ENCODE assay signal across 8 mouse cellular contexts in the genomic region with DNA sequence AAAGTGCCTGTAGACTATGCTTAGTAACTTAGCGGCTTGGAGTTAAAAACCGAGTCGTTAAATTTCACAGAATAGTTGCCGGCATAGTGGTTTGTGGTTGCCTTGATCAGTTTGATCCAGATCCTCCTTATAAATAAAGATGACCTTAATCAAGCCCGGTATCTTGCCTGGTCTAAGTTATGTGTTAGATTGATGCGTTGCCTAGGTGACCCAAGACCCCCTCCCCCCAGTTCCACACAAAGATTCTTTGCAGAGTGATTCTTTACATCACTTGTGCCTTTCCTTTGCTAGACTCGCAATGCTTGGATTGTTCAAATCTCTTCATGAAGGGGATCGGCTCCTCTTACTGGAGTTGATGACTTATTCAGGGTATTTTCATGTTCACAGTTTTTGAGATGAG. TPM values are rescaled to one million over a fixed set of nuclear protein-coding genes. Genes with fewer than 3 reads are reported as not detected.
DNase-seq lines count a peak whose midpoint lies in the region; ATAC-seq and TF ChIP-seq lines count a peak whose summit lies in the region.

No protein-coding gene starts in this region.

- DNase-seq in cerebellum, adult 2 months, result no peak
- DNase-seq in cerebellum, postnatal 36 days, result no peak
- DNase-seq in testis, postnatal 10 days (ENCODE audit: low spot score), result no peak
- DNase-seq in gastrocnemius, postnatal 4 days (ENCODE audit: low spot score in 2 of 2), result no peak

- no peaks in the 10 kb centered on the region for H3K27me3 ChIP-seq in cerebellum, adult 2 months (ENCODE audit: control insufficient read depth, insufficient read depth, low read length)
- no peaks in the 10 kb centered on the region for H3K27me3 ChIP-seq in testis, adult 2 months (ENCODE audit: control insufficient read depth, insufficient read depth, low read length)
- H3K27me3 ChIP-seq in hindbrain, embryonic 12.5 days, result no peaks in the 10 kb centered on the region
- no peaks in the 10 kb centered on the region for H3K27me3 ChIP-seq in midbrain, embryonic 13.5 days

- H3K27ac ChIP-seq in cerebellum, adult 2 months (ENCODE audit: insufficient read depth, low read length), result no peak overlapping the region
- no peak overlapping the region for H3K27ac ChIP-seq in testis, adult 2 months (ENCODE audit: control insufficient read depth, insufficient read depth, low read depth, low read length)
- H3K27ac ChIP-seq in hindbrain, embryonic 12.5 days, result peak overlapping the region; percentile 98; the same call in 1 of the 2 replicates
- H3K27ac ChIP-seq in midbrain, embryonic 13.5 days, result peak overlapping the region; percentile 99

- no peaks in the 10 kb centered on the region for H3K36me3 ChIP-seq in testis, adult 2 months (ENCODE audit: control insufficient read depth, insufficient read depth, low read length)
- H3K36me3 ChIP-seq in hindbrain, embryonic 12.5 days, result no peaks in the 10 kb centered on the region; the same call in 1 of the 2 replicates
- peaks cover 8% of the 10 kb centered on the region; the same call in 1 of the 2 replicates for H3K36me3 ChIP-seq in midbrain, embryonic 13.5 days

- H3K9ac ChIP-seq in hindbrain, embryonic 12.5 days, result peak overlapping the region; percentile 94
- H3K9ac ChIP-seq in midbrain, embryonic 13.5 days (replicated peaks), result peak overlapping the region; percentile 95

- peaks cover 2% of the 10 kb centered on the region for H3K4me1 ChIP-seq in cerebellum, adult 2 months (ENCODE audit: control insufficient read depth, insufficient read depth, low read length)
- peaks cover 2% of the 10 kb centered on the region for H3K4me1 ChIP-seq in testis, adult 2 months (ENCODE audit: control insufficient read depth, insufficient read depth, low read length)
- peaks cover 12% of the 10 kb centered on the region for H3K4me1 ChIP-seq in hindbrain, embryonic 12.5 days
- peaks cover 32% of the 10 kb centered on the region for H3K4me1 ChIP-seq in midbrain, embryonic 13.5 days (replicated peaks)

- no peak for TF ChIP-seq POLR2A in cerebellum, adult 2 months (IDR thresholded peaks at IDR 0.05; ENCODE audit: borderline replicate concordance, insufficient read depth, low read length)
- no peak for TF ChIP-seq POLR2A in testis, adult 2 months (IDR thresholded peaks at IDR 0.05; ENCODE audit: control insufficient read depth, low read depth, low read length)

- no peak for TF ChIP-seq CTCF in cerebellum, adult 2 months (IDR thresholded peaks at IDR 0.05; ENCODE audit: borderline replicate concordance, insufficient read depth, low read depth, low read length)
- no peak for TF ChIP-seq CTCF in testis, adult 2 months (IDR thresholded peaks at IDR 0.05; ENCODE audit: control insufficient read depth, insufficient read depth, insufficient replicate concordance, low read depth, low read length)

- H3K4me2 ChIP-seq in hindbrain, embryonic 12.5 days (replicated peaks), result peak overlapping the region; percentile 63
- H3K4me2 ChIP-seq in midbrain, embryonic 13.5 days (replicated peaks), result peak overlapping the region; percentile 72

- WGBS in cerebellum, adult 2 months, result 1% methylated on average over 8 of the region's 8 CpGs
- 2% methylated on average over 8 of the region's 8 CpGs for WGBS in hindbrain, embryonic 12.5 days
- WGBS in midbrain, embryonic 13.5 days, result under 1% methylated on average over 8 of the region's 8 CpGs

- H3K4me3 ChIP-seq in cerebellum, adult 2 months (replicated peaks; ENCODE audit: insufficient read depth, low read depth, low read length), result peak overlapping the region; percentile 97
- H3K4me3 ChIP-seq in testis, adult 2 months (ENCODE audit: control insufficient read depth, low read depth, low read length), result peak overlapping the region; percentile 63; the same call in 1 of the 2 replicates
- peak overlapping the region; percentile 89 for H3K4me3 ChIP-seq in hindbrain, embryonic 12.5 days
- peak overlapping the region; percentile 96 for H3K4me3 ChIP-seq in midbrain, embryonic 13.5 days (replicated peaks)

- peak; percentile 33 for ATAC-seq in hindbrain, embryonic 12.5 days (ENCODE audit: low FRiP score)
- ATAC-seq in midbrain, embryonic 13.5 days, result peak; percentile 7; the same call in 1 of the 2 replicates
- ATAC-seq in granulocyte monocyte progenitor cell, adult 5-6 weeks (replicated peaks; ENCODE audit: poor library complexity, severe bottlenecking), result no peak

- no peaks in the 10 kb centered on the region for H3K9me3 ChIP-seq in hindbrain, embryonic 12.5 days (replicated peaks)
- no peaks in the 10 kb centered on the region for H3K9me3 ChIP-seq in midbrain, embryonic 13.5 days

RNA-seq across cellular contexts. Expression of a gene that starts 1.0 kb away (rescaled TPM):
- polyA plus RNA-seq in cerebellum, adult 2 months (2012; rRNA removed), result 22.8 and 23.4 TPM in 2 replicates
- 14.3 and 16.4 TPM in 2 replicates for polyA plus RNA-seq in testis, adult 2 months (2012; rRNA removed)
- 69.7 and 73.1 TPM in 2 replicates for polyA plus RNA-seq in hindbrain, embryonic 12.5 days (2016; fragmentation: Nextera tagmentation; extraction: Ambion mirVana)
- 86.4 and 100 TPM in 2 replicates for polyA plus RNA-seq in midbrain, embryonic 13.5 days (2015; fragmentation: Nextera tagmentation; extraction: Ambion mirVana)
- total RNA-seq in granulocyte monocyte progenitor cell, adult 5-6 weeks (2014; fragmentation: Nextera tagmentation), result 12.5 and 15.0 TPM in 2 replicates
- 22.1 and 30.4 TPM in 2 replicates for total RNA-seq in granulocyte monocyte progenitor cell, adult 5-6 weeks (2017)
- total RNA-seq in gastrocnemius, postnatal 4 days (2021), result 10 to 100 TPM; 38.0 to 50.0 TPM

RNA-seq across cellular contexts. Expression of a gene that starts 45.1 kb away (rescaled TPM):
- 581 and 607 TPM in 2 replicates for polyA plus RNA-seq in cerebellum, adult 2 months (2012; rRNA removed)
- polyA plus RNA-seq in testis, adult 2 months (2012; rRNA removed), result 13.5 and 19.8 TPM in 2 replicates
- polyA plus RNA-seq in hindbrain, embryonic 12.5 days (2016; fragmentation: Nextera tagmentation; extraction: Ambion mirVana), result 261 and 289 TPM in 2 replicates
- polyA plus RNA-seq in midbrain, embryonic 13.5 days (2015; fragmentation: Nextera tagmentation; extraction: Ambion mirVana), result 339 and 384 TPM in 2 replicates
- 46.8 and 47.3 TPM in 2 replicates for total RNA-seq in granulocyte monocyte progenitor cell, adult 5-6 weeks (2014; fragmentation: Nextera tagmentation)
- 93.0 and 99.7 TPM in 2 replicates for total RNA-seq in granulocyte monocyte progenitor cell, adult 5-6 weeks (2017)
- total RNA-seq in gastrocnemius, postnatal 4 days (2021), result 100 to 1,000 TPM; 168 to 169 TPM

Comparison
In these comparisons a context has a peak if more than half of its experiments do, and no peak if none do; other contexts are left out.
1. H3K27ac ChIP-seq: peak in hindbrain, embryonic 12.5 days (single experiment) and midbrain, embryonic 13.5 days (single experiment); none in cerebellum, adult 2 months (single experiment) and testis, adult 2 months (single experiment).
2. RNA of a gene that starts 45.1 kb away (polyA plus RNA-seq): 581 to 607 TPM in cerebellum, adult 2 months, 339 to 384 TPM in midbrain, embryonic 13.5 days and 261 to 289 TPM in hindbrain, embryonic 12.5 days; 13.5 to 19.8 TPM in testis, adult 2 months; every median in the first group is over 10 times any median in the second.
3. Peak in every context shown above with its lines, with median percentiles within 50 percentile points of each other: H3K4me3 ChIP-seq.